Mouse (Mus musculus): ENCODE measurements around the gene Polr2h. TPM values are rescaled to one million over a fixed set of nuclear protein-coding genes. Genes with fewer than 3 reads are reported as not detected.

The Polr2h gene
- polyA plus RNA-seq, 1 experiment from 2014 or later = 148 TPM

- peak; percentile 55 for DNase-seq (ENCODE audit: low spot score)
- Histone ChIP-seq H3K36me3 (no peaks in the 10 kb centered on the region), H3K27ac (replicated peaks) (no peak overlapping the region), H3K27me3 (ENCODE audit: low read depth, poor library complexity, severe bottlenecking) (no peaks in the 10 kb centered on the region), H3K4me1 (no peaks in the 10 kb centered on the region), H3K4me3 (no peak overlapping the region), H3K9me3 (replicated peaks) (no peaks in the 10 kb centered on the region)
- WGBS = 50% methylated on average over 9 of the region's 9 CpGs
Observed at GRCm38 (mm10) chr16:20765244-20765643, 47.8 kb downstream of the Polr2h start.

Other genes starting within 250 kb of the Polr2h start
- 151 TPM in 2 replicates for gene Eif2b5, start 218.8 kb upstream of the Polr2h start, polyA plus RNA-seq (2016; fragmentation: Nextera tagmentation; extraction: Ambion mirVana)
- gene Dvl3, start 200.7 kb upstream of the Polr2h start, polyA plus RNA-seq (2016; fragmentation: Nextera tagmentation; extraction: Ambion mirVana) = 28.5 and 37.5 TPM in 2 replicates
- gene Ap2m1, start 182.2 kb upstream of the Polr2h start, polyA plus RNA-seq (2016; fragmentation: Nextera tagmentation; extraction: Ambion mirVana) = 711 and 831 TPM in 2 replicates
- gene Abcf3, start 169.1 kb upstream of the Polr2h start, polyA plus RNA-seq (2016; fragmentation: Nextera tagmentation; extraction: Ambion mirVana) = 58.9 and 62.2 TPM in 2 replicates
- 1.7 and 4.5 TPM in 2 replicates for gene Vwa5b2, start 128.2 kb upstream of the Polr2h start, polyA plus RNA-seq (2016; fragmentation: Nextera tagmentation; extraction: Ambion mirVana)
- 36.0 and 42.1 TPM in 2 replicates for gene Eef1akmt4, start 106.1 kb upstream of the Polr2h start, polyA plus RNA-seq (2016; fragmentation: Nextera tagmentation; extraction: Ambion mirVana)
- gene Gm49333, start 106.1 kb upstream of the Polr2h start, polyA plus RNA-seq (2016; fragmentation: Nextera tagmentation; extraction: Ambion mirVana) = not detected in 2 replicates
- gene Alg3, start 105.9 kb upstream of the Polr2h start, polyA plus RNA-seq (2016; fragmentation: Nextera tagmentation; extraction: Ambion mirVana) = 59.4 and 61.1 TPM in 2 replicates
- 3.1 and 3.3 TPM in 2 replicates for gene Camk2n2, start 96.4 kb upstream of the Polr2h start, polyA plus RNA-seq (2016; fragmentation: Nextera tagmentation; extraction: Ambion mirVana)
- gene Ece2, start 87.8 kb upstream of the Polr2h start, polyA plus RNA-seq (2016; fragmentation: Nextera tagmentation; extraction: Ambion mirVana) = 5.0 and 6.5 TPM in 2 replicates
- 527 and 536 TPM in 2 replicates for gene Psmd2, start 66.0 kb upstream of the Polr2h start, polyA plus RNA-seq (2016; fragmentation: Nextera tagmentation; extraction: Ambion mirVana)
- 216 and 221 TPM in 2 replicates for gene Eif4g1, start 49.4 kb upstream of the Polr2h start, polyA plus RNA-seq (2016; fragmentation: Nextera tagmentation; extraction: Ambion mirVana)
- gene Fam131a, start 24.4 kb upstream of the Polr2h start, polyA plus RNA-seq (2016; fragmentation: Nextera tagmentation; extraction: Ambion mirVana) = 8.8 and 11.3 TPM in 2 replicates
- gene Clcn2, start 81 bp downstream of the Polr2h start, polyA plus RNA-seq (2016; fragmentation: Nextera tagmentation; extraction: Ambion mirVana) = 12.8 and 16.8 TPM in 2 replicates
- gene Chrd, start 15.5 kb downstream of the Polr2h start, polyA plus RNA-seq (2016; fragmentation: Nextera tagmentation; extraction: Ambion mirVana) = 1.5 and 2.0 TPM in 2 replicates
- gene Thpo, start 16.8 kb downstream of the Polr2h start, polyA plus RNA-seq (2016; fragmentation: Nextera tagmentation; extraction: Ambion mirVana) = 0.37 and 0.56 TPM in 2 replicates

Data from midbrain, embryonic 10.5 days (tissue).